Mouse (Mus musculus): ENCODE data around the gene Klhl15. TPM values are rescaled to one million over a fixed set of nuclear protein-coding genes. Genes with fewer than 3 reads are reported as not detected.
A peak's percentile ranks its signal among the peaks of the same experiment; 100 is the strongest.
"Not testable (repeated sequence)": the region's sequence is repeated elsewhere in the genome, so short reads cannot be mapped to it uniquely, and the experiment has no call there.

The Klhl15 gene
- 1 to 10 TPM; 6.1 to 9.1 TPM for total RNA-seq (2021)
- 3.4 TPM in 2 replicates for polyA plus RNA-seq (2012; rRNA removed)
- long read RNA-seq, partial matches to known transcripts: 1 of 2 reads
- long read RNA-seq, other reads (novel, unspliced or antisense): 1 of 2 reads

- intact Hi-C loops (cut with DNase I): loop anchor here (1.0 to 10.0 kb wide), 4 partner anchors 21 to 310 kb away; partner anchors contain the start of genes Apoo, Fam90a1b, Maged1 and Zfx
- peak; percentile 66 for TF ChIP-seq CTCF (IDR thresholded peaks at IDR 0.05)
- no peak for TF ChIP-seq EP300 (IDR thresholded peaks at IDR 0.05; ENCODE audit: insufficient read depth, low read depth, low read length)
- TF ChIP-seq POLR2A (IDR thresholded peaks at IDR 0.05; ENCODE audit: insufficient read depth, low read depth, low read length): peak; percentile 55; the same call in 1 of the 2 replicates
- WGBS: 8% methylated on average over 59 of the region's 70 CpGs
- Histone ChIP-seq H3K4me1 (ENCODE audit: control insufficient read depth, insufficient read depth, low read length) (no peaks in the 10 kb centered on the region; the same call in 1 of the 2 replicates), H3K79me2 (replicated peaks; ENCODE audit: control insufficient read depth, insufficient read depth, low read length) (no peaks in the 10 kb centered on the region), H3K36me3 (ENCODE audit: control insufficient read depth, insufficient read depth, low read length) (no peaks in the 10 kb centered on the region), H3K27me3 (ENCODE audit: control insufficient read depth, insufficient read depth, low read length) (no peaks in the 10 kb centered on the region), H3K4me3 (peak within 1 kb of the TSS; percentile 49), H3K27ac (peak within 1 kb of the TSS; percentile 96), H3K9ac (ENCODE audit: low read depth, low read length) (peak within 1 kb of the TSS; percentile 88)
- DNase-seq: peak; percentile 89 to 90
Measured at GRCm38 (mm10) chrX:94234532-94235189, at the start of gene Klhl15. Gene Klhl15 (plus strand): TSS chrX:94234599.

- Histone ChIP-seq H3K79me2 (replicated peaks; ENCODE audit: control insufficient read depth, insufficient read depth, low read length) (no peaks in the 10 kb centered on the region), H3K27ac (no peak overlapping the region), H3K4me3 (no peak overlapping the region), H3K4me1 (ENCODE audit: control insufficient read depth, insufficient read depth, low read length) (no peaks in the 10 kb centered on the region), H3K27me3 (ENCODE audit: control insufficient read depth, insufficient read depth, low read length) (no peaks in the 10 kb centered on the region), H3K36me3 (ENCODE audit: control insufficient read depth, insufficient read depth, low read length) (no peaks in the 10 kb centered on the region), H3K9ac (ENCODE audit: low read depth, low read length) (no peak overlapping the region)
- no peak for DNase-seq
- TF ChIP-seq POLR2A (IDR thresholded peaks at IDR 0.05; ENCODE audit: insufficient read depth, low read depth, low read length): no peak
- TF ChIP-seq CTCF (IDR thresholded peaks at IDR 0.05): peak; percentile 74
- TF ChIP-seq EP300 (IDR thresholded peaks at IDR 0.05; ENCODE audit: insufficient read depth, low read depth, low read length): no peak
- intact Hi-C loops (cut with DNase I): no loop called here
- 28% methylated on average over 1 of the region's 1 CpGs for WGBS
Measured at GRCm38 (mm10) chrX:94185156-94185555, 49.2 kb upstream of the Klhl15 start.

- TF ChIP-seq CTCF (IDR thresholded peaks at IDR 0.05): peak; percentile 75
- H3K4me1 ChIP-seq (ENCODE audit: control insufficient read depth, insufficient read depth, low read length); H3K36me3 ChIP-seq (ENCODE audit: control insufficient read depth, insufficient read depth, low read length); H3K27me3 ChIP-seq (ENCODE audit: control insufficient read depth, insufficient read depth, low read length); H3K27ac ChIP-seq; DNase-seq; H3K79me2 ChIP-seq (replicated peaks; ENCODE audit: control insufficient read depth, insufficient read depth, low read length); H3K4me3 ChIP-seq; H3K9ac ChIP-seq (ENCODE audit: low read depth, low read length); intact Hi-C loops (cut with DNase I): not testable (repeated sequence)
- WGBS: 64% methylated on average over 4 of the region's 4 CpGs
Measured at GRCm38 (mm10) chrX:94193901-94194300, 40.5 kb upstream of the Klhl15 start.

- DNase-seq: peak in 1 of 2 experiments; percentile 76
Measured at GRCm38 (mm10) chrX:94197789-94198188, 36.6 kb upstream of the Klhl15 start.

GRCm38 (mm10) chrX:94212264-94212596 lies 22.2 kb upstream of the Klhl15 start:
- Histone ChIP-seq H3K4me1 (ENCODE audit: control insufficient read depth, insufficient read depth, low read length) (no peaks in the 10 kb centered on the region), H3K4me3 (peak overlapping the region; percentile 79), H3K27me3 (ENCODE audit: control insufficient read depth, insufficient read depth, low read length) (no peaks in the 10 kb centered on the region), H3K27ac (peak overlapping the region; percentile 99), H3K79me2 (replicated peaks; ENCODE audit: control insufficient read depth, insufficient read depth, low read length) (no peaks in the 10 kb centered on the region), H3K9ac (ENCODE audit: low read depth, low read length) (peak overlapping the region; percentile 95), H3K36me3 (ENCODE audit: control insufficient read depth, insufficient read depth, low read length) (no peaks in the 10 kb centered on the region)
- DNase-seq: no peak
- WGBS: under 1% methylated on average over 12 of the region's 12 CpGs
- intact Hi-C loops (cut with DNase I): loop anchor here (2.0 kb wide), 1 partner anchor 13 kb away; no protein-coding TSS in a partner anchor
- TF ChIP-seq POLR2A (IDR thresholded peaks at IDR 0.05; ENCODE audit: insufficient read depth, low read depth, low read length) (no peak), CTCF (IDR thresholded peaks at IDR 0.05) (no peak), EP300 (IDR thresholded peaks at IDR 0.05; ENCODE audit: insufficient read depth, low read depth, low read length) (no peak)

More at GRCm38 (mm10) chrX:94197789-94198188, 36.6 kb upstream of the Klhl15 start:
- Histone ChIP-seq H3K27ac (no peak overlapping the region), H3K27me3 (ENCODE audit: control insufficient read depth, insufficient read depth, low read length) (no peaks in the 10 kb centered on the region), H3K4me3 (no peak overlapping the region), H3K79me2 (replicated peaks; ENCODE audit: control insufficient read depth, insufficient read depth, low read length) (no peaks in the 10 kb centered on the region), H3K9ac (ENCODE audit: low read depth, low read length) (no peak overlapping the region), H3K4me1 (ENCODE audit: control insufficient read depth, insufficient read depth, low read length) (no peaks in the 10 kb centered on the region), H3K36me3 (ENCODE audit: control insufficient read depth, insufficient read depth, low read length) (no peaks in the 10 kb centered on the region)
- TF ChIP-seq EP300 (IDR thresholded peaks at IDR 0.05; ENCODE audit: insufficient read depth, low read depth, low read length) (no peak), CTCF (IDR thresholded peaks at IDR 0.05) (peak; percentile 94)
- WGBS: 84% methylated on average over 5 of the region's 5 CpGs
- intact Hi-C loops (cut with DNase I): loop anchor here (2.0 kb wide), 1 partner anchor 15 kb away; the partner anchor contains the start of gene Eif2s3x

GRCm38 (mm10) chrX:94212597-94213321 lies 21.6 kb upstream of the Klhl15 start, which contains the start of gene Eif2s3x:
Gene Eif2s3x (minus strand): TSS chrX:94212862.
- under 1% methylated on average over 52 of the region's 52 CpGs for WGBS
- Histone ChIP-seq H3K27me3 (ENCODE audit: control insufficient read depth, insufficient read depth, low read length) (no peaks in the 10 kb centered on the region), H3K36me3 (ENCODE audit: control insufficient read depth, insufficient read depth, low read length) (no peaks in the 10 kb centered on the region), H3K4me1 (ENCODE audit: control insufficient read depth, insufficient read depth, low read length) (no peaks in the 10 kb centered on the region), H3K9ac (ENCODE audit: low read depth, low read length) (peak within 1 kb of the TSS; percentile 95), H3K27ac (peak within 1 kb of the TSS; percentile 99), H3K4me3 (peak within 1 kb of the TSS; percentile 79), H3K79me2 (replicated peaks; ENCODE audit: control insufficient read depth, insufficient read depth, low read length) (no peaks in the 10 kb centered on the region)
- intact Hi-C loops (cut with DNase I): loop anchor here (1.0 to 2.0 kb wide), 3 partner anchors 14 to 34 kb away; partner anchors contain the start of gene Klhl15
- TF ChIP-seq POLR2A (IDR thresholded peaks at IDR 0.05; ENCODE audit: insufficient read depth, low read depth, low read length) (peak; percentile 58), CTCF (IDR thresholded peaks at IDR 0.05) (peak; percentile 92), EP300 (IDR thresholded peaks at IDR 0.05; ENCODE audit: insufficient read depth, low read depth, low read length) (0 out of 2 replicates have a peak, but pooled peaks have one; percentile 9)
- DNase-seq: peak; percentile 86 to 91
